Mouse (Mus musculus) thymus, adult 18-20 months (tissue): Measurements from ENCODE around the gene Tmem230.
"Not testable (repeated sequence)": the region's sequence is repeated elsewhere in the genome, so short reads cannot be mapped to it uniquely, and the experiment has no call there.

Experiments
- DNase-seq, 2 experiments: peaks; one replicate each; pipeline ENCODE4 v3.0.0; 2022; ENCODE audit warnings: mixed read lengths in 2 of 2

Tmem230 gene

GRCm38 (mm10) chr2:132247539-132248313 is at the start of gene Tmem230:
Gene Tmem230 (minus strand): TSS chr2:132247807.
- peak; percentile 88 to 94 for DNase-seq

- DNase-seq, result peak; percentile 21 to 30
These were observed 46.3 kb upstream of the Tmem230 start for GRCm38 (mm10) chr2:132293694-132294450.

- no peak for DNase-seq
These were observed 44.5 kb upstream of the Tmem230 start for GRCm38 (mm10) chr2:132292083-132292482.

GRCm38 (mm10) chr2:132291265-132291664 is 43.7 kb upstream of the Tmem230 start:
- no peak for DNase-seq

GRCm38 (mm10) chr2:132290808-132291207 is 43.2 kb upstream of the Tmem230 start:
- no peak for DNase-seq

- not testable (repeated sequence) for DNase-seq
These were observed 41.6 kb upstream of the Tmem230 start for GRCm38 (mm10) chr2:132289213-132289612.

- no peak for DNase-seq
These were observed 38.9 kb upstream of the Tmem230 start for GRCm38 (mm10) chr2:132286376-132287076.

- not testable (repeated sequence) for DNase-seq
These were observed 38.1 kb upstream of the Tmem230 start for GRCm38 (mm10) chr2:132285722-132286121.

GRCm38 (mm10) chr2:132284492-132285139 is 37.0 kb upstream of the Tmem230 start:
- DNase-seq, result no peak

GRCm38 (mm10) chr2:132283236-132284070 is 35.8 kb upstream of the Tmem230 start:
- no peak for DNase-seq

GRCm38 (mm10) chr2:132282453-132283174 is 35.0 kb upstream of the Tmem230 start:
- DNase-seq, result no peak

GRCm38 (mm10) chr2:132281560-132282452 is 34.2 kb upstream of the Tmem230 start:
- no peak for DNase-seq

GRCm38 (mm10) chr2:132280518-132281120 is 33.0 kb upstream of the Tmem230 start:
- DNase-seq, result no peak

GRCm38 (mm10) chr2:132279978-132280377 is 32.4 kb upstream of the Tmem230 start:
- DNase-seq, result no peak

- no peak for DNase-seq
These were observed 31.8 kb upstream of the Tmem230 start for GRCm38 (mm10) chr2:132279336-132279882.

- no peak for DNase-seq
These were observed 30.8 kb upstream of the Tmem230 start for GRCm38 (mm10) chr2:132278273-132278853.

GRCm38 (mm10) chr2:132276249-132276648 is 28.6 kb upstream of the Tmem230 start:
- DNase-seq, result no peak

- DNase-seq, result no peak
These were observed 27.9 kb upstream of the Tmem230 start for GRCm38 (mm10) chr2:132275527-132275926.
